Mouse (Mus musculus): Measurements from ENCODE around the gene Bcdin3d. TPM values are rescaled to one million over a fixed set of nuclear protein-coding genes. Genes with fewer than 3 reads are reported as not detected.
"Not testable (repeated sequence)": the region's sequence is repeated elsewhere in the genome, so short reads cannot be mapped to it uniquely, and the experiment has no call there.

Gene Bcdin3d
- polyA plus RNA-seq, 1 experiment from 2014 or later: 14.8 TPM

GRCm38 (mm10) chr15:99454585-99455279 lies 19.8 kb downstream of the Bcdin3d start:
- Histone ChIP-seq H3K4me1 (peaks cover 23% of the 10 kb centered on the region), H3K27ac (no peak overlapping the region; the same call in 1 of the 2 replicates), H3K36me3 (no peaks in the 10 kb centered on the region), H3K4me3 (replicated peaks) (no peak overlapping the region), H3K9ac (no peak overlapping the region), H3K4me2 (no peak overlapping the region), H3K27me3 (replicated peaks) (no peaks in the 10 kb centered on the region), H3K9me3 (no peaks in the 10 kb centered on the region)
- ATAC-seq (ENCODE audit: insufficient read depth, low FRiP score, low read depth): no peak
- 74% methylated on average over 7 of the region's 7 CpGs for WGBS

- Histone ChIP-seq H3K9me3 (no peaks in the 10 kb centered on the region), H3K4me1 (peaks cover 30% of the 10 kb centered on the region), H3K36me3 (no peaks in the 10 kb centered on the region), H3K27ac (no peak overlapping the region), H3K4me2 (no peak overlapping the region), H3K27me3 (replicated peaks) (no peaks in the 10 kb centered on the region), H3K9ac (no peak overlapping the region), H3K4me3 (replicated peaks) (no peak overlapping the region)
- no peak for ATAC-seq (ENCODE audit: insufficient read depth, low FRiP score, low read depth)
- WGBS: 66% methylated on average over 11 of the region's 11 CpGs
Observed at GRCm38 (mm10) chr15:99453153-99453900, 21.2 kb downstream of the Bcdin3d start.

DNA sequence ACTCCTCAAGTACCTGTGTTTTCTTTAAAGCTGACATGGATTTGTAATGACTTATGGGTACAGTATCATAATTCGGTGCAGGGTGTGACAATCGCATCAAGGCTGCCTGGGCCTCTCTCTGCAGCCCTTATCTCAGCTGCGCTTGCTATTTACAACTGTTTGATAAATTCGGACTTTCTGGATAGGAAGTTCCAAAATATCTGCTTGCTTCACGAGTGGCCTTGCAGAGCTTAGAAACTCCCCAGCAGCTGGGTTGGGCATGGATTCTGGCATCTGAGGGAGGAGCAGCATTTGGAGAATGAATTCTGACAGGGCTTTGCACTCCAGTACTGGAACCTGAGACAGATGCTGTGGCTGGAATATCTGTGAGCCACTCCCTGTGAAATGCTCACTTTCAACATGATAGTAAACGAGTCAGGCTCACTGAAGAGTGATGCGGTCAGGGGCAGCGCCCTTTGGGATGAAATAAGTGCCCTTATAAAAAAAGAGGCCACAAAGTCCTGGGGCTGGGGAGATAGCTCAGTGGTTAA lies 24.7 kb downstream of the Bcdin3d start:
- Histone ChIP-seq H3K9me3 (no peaks in the 10 kb centered on the region), H3K4me3 (replicated peaks) (no peak overlapping the region), H3K36me3 (no peaks in the 10 kb centered on the region), H3K27ac (peak overlapping the region; percentile 44), H3K27me3 (replicated peaks) (no peaks in the 10 kb centered on the region), H3K4me1 (peaks cover 13% of the 10 kb centered on the region), H3K9ac (no peak overlapping the region), H3K4me2 (no peak overlapping the region)
- WGBS: 57% methylated on average over 8 of the region's 8 CpGs
- ATAC-seq (ENCODE audit: insufficient read depth, low FRiP score, low read depth): peak; percentile 38; the same call in 1 of the 2 replicates

DNA sequence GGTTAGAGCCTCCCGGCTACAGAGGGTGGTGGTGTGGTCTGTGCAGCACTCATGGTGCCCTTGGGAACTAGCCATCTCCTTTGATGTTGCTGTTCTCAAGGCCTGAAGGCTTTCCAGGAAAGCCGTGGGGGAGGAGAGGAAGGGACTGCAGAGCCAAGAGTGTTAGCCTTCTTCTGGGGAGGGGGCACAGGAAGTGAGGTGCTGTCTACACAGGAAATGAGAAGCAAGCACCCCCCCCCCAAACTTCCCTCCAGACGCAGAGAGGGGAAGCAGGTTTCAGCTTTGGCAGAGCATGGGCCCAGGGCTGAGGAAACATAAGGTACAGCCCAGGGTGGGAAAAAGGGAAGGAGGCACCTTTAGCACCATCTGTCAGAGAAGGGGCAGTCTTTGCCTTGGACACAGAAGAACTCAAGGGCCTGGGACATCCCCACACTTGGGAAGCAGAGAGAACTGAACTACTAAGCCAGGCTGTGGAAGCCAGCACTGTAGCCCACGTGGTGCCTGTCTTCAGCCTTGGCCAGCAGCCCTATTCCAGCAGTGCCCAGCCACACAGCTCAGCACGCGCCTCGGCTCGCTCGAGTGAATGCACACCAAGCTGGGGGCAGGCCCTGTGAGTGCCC lies 25.3 kb downstream of the Bcdin3d start:
- Histone ChIP-seq H3K9ac (no peak overlapping the region), H3K36me3 (no peaks in the 10 kb centered on the region), H3K4me2 (no peak overlapping the region), H3K27me3 (replicated peaks) (no peaks in the 10 kb centered on the region), H3K27ac (peak overlapping the region; percentile 44), H3K4me1 (peaks cover 11% of the 10 kb centered on the region), H3K4me3 (replicated peaks) (no peak overlapping the region), H3K9me3 (no peaks in the 10 kb centered on the region)
- WGBS: 62% methylated on average over 9 of the region's 9 CpGs
- peak; percentile 36 for ATAC-seq (ENCODE audit: insufficient read depth, low FRiP score, low read depth)

DNA sequence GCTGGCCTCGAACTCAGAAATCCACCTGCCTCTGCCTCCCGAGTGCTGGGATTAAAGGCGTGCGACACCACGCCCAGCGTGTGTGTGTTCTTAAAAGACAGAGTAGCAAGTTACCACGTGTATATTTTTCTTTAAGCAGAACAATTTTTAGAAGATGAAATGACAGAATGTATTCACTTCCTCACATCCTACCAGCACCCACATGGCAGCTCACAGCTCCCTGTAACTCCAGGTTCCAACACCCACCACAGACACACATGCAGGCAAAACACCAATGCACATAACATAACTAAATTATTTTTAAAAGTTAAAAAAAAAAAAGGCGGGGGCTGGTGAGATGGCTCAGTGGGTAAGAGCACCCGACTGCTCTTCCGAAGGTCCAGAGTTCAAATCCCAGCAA lies 28.4 kb downstream of the Bcdin3d start:
- not testable (repeated sequence) for H3K36me3 ChIP-seq; H3K27me3 ChIP-seq (replicated peaks); H3K4me3 ChIP-seq (replicated peaks); ATAC-seq (ENCODE audit: insufficient read depth, low FRiP score, low read depth); H3K27ac ChIP-seq; H3K4me2 ChIP-seq; H3K9ac ChIP-seq; H3K9me3 ChIP-seq
- 87% methylated on average over 10 of the region's 10 CpGs for WGBS
- H3K4me1 ChIP-seq: peaks cover 16% of the 10 kb centered on the region

GRCm38 (mm10) chr15:99445567-99445966 lies 29.0 kb downstream of the Bcdin3d start:
- H3K4me2 ChIP-seq: no peak overlapping the region
- 50% methylated on average over 6 of the region's 6 CpGs for WGBS
- H3K9me3 ChIP-seq: no peaks in the 10 kb centered on the region
- ATAC-seq (ENCODE audit: insufficient read depth, low FRiP score, low read depth): no peak
- no peak overlapping the region for H3K27ac ChIP-seq
- H3K36me3 ChIP-seq: no peaks in the 10 kb centered on the region
- H3K4me1 ChIP-seq: peaks cover 22% of the 10 kb centered on the region
- no peak overlapping the region for H3K4me3 ChIP-seq (replicated peaks)
- no peak overlapping the region for H3K9ac ChIP-seq
- H3K27me3 ChIP-seq (replicated peaks): no peaks in the 10 kb centered on the region

GRCm38 (mm10) chr15:99442358-99442757 lies 32.2 kb downstream of the Bcdin3d start:
- Histone ChIP-seq H3K4me2 (no peak overlapping the region), H3K4me1 (peaks cover 34% of the 10 kb centered on the region), H3K36me3 (no peaks in the 10 kb centered on the region), H3K9ac (no peak overlapping the region), H3K27ac (no peak overlapping the region; the same call in 1 of the 2 replicates), H3K9me3 (no peaks in the 10 kb centered on the region), H3K27me3 (replicated peaks) (no peaks in the 10 kb centered on the region), H3K4me3 (replicated peaks) (no peak overlapping the region)
- WGBS: 68% methylated on average over 7 of the region's 7 CpGs
- ATAC-seq (ENCODE audit: insufficient read depth, low FRiP score, low read depth): no peak

- Histone ChIP-seq H3K9ac (no peak overlapping the region), H3K4me2 (peak overlapping the region; percentile 17; the same call in 1 of the 2 replicates), H3K4me3 (replicated peaks) (no peak overlapping the region), H3K27me3 (replicated peaks) (no peaks in the 10 kb centered on the region), H3K9me3 (no peaks in the 10 kb centered on the region), H3K36me3 (no peaks in the 10 kb centered on the region), H3K27ac (peak overlapping the region; percentile 78), H3K4me1 (peaks cover 38% of the 10 kb centered on the region)
- ATAC-seq (ENCODE audit: insufficient read depth, low FRiP score, low read depth): peak; percentile 40
- WGBS: 31% methylated on average over 8 of the region's 8 CpGs
Observed at GRCm38 (mm10) chr15:99440816-99441457, 33.6 kb downstream of the Bcdin3d start.

DNA sequence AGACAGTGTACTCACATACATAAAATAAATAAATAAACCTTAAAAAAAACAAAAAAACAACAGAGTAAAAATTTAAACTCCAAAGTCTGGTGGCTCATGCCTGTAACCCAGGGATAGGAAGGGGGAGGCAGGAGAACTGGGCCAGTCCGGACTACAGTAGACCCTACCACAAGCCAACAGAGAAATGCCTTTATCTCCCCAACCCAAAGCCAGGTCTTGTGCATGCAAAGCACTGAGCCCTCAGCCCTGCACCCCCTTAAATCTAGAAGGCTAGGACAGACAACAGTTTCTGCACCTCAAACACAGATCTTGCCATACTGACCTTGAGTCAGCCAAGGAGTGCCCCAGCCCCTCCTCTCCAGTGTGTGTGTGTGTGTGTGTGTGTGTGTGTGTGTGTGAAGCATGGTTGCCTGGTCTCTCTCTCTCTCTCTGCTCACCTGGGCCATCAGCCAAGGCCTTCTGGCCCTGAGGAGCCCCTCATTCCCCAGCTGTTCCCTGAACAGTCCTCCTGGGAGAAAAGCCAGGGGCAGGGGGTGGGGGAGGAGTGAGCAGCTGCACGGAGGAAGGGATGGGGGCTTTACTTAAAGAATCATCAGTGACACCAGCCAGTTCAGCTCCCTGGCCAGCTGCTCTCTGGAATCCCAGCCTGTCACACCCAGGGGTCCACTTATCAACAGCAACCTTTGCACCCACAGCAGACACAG lies 34.3 kb downstream of the Bcdin3d start:
- WGBS: 27% methylated on average over 2 of the region's 2 CpGs
- peak; percentile 84 for ATAC-seq (ENCODE audit: insufficient read depth, low FRiP score, low read depth)
- peak overlapping the region; percentile 17 for H3K4me2 ChIP-seq
- H3K4me3 ChIP-seq (replicated peaks): no peak overlapping the region
- no peaks in the 10 kb centered on the region for H3K27me3 ChIP-seq (replicated peaks)
- H3K36me3 ChIP-seq: no peaks in the 10 kb centered on the region
- H3K27ac ChIP-seq: peak overlapping the region; percentile 78
- H3K4me1 ChIP-seq: peaks cover 40% of the 10 kb centered on the region
- no peak overlapping the region for H3K9ac ChIP-seq
- no peaks in the 10 kb centered on the region for H3K9me3 ChIP-seq

- Histone ChIP-seq H3K9me3 (no peaks in the 10 kb centered on the region), H3K4me3 (replicated peaks) (no peak overlapping the region), H3K9ac (no peak overlapping the region), H3K27ac (peak overlapping the region; percentile 5), H3K4me1 (peaks cover 45% of the 10 kb centered on the region), H3K4me2 (no peak overlapping the region), H3K27me3 (replicated peaks) (no peaks in the 10 kb centered on the region), H3K36me3 (no peaks in the 10 kb centered on the region)
- ATAC-seq (ENCODE audit: insufficient read depth, low FRiP score, low read depth): no peak
- 75% methylated on average over 8 of the region's 8 CpGs for WGBS
Observed at GRCm38 (mm10) chr15:99438966-99439698, 35.4 kb downstream of the Bcdin3d start.

DNA sequence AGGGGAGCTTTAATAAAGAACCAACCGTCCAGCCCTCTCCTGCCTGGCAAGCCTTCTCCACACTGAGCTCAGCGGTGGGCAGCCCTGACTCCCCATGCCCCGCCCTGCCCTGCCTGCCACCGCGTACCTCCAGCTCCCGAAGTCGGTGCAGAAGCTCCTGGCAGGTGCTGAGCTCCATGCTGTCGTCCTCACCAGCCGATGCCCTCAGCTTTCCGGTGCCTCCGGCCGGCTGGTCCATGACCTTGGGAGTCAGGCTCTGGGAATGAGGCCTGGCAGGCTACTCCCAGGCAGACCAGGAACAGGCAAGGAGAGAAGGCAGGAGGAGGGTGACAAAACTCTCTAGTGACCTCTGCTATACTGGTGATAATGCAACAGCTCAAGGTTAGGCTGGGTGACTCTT lies 40.6 kb downstream of the Bcdin3d start:
- ATAC-seq (ENCODE audit: insufficient read depth, low FRiP score, low read depth): no peak

More for the DNA sequence above, 40.6 kb downstream of the Bcdin3d start:
- Histone ChIP-seq H3K4me1 (peaks cover 20% of the 10 kb centered on the region), H3K36me3 (peaks cover 10% of the 10 kb centered on the region), H3K4me3 (replicated peaks) (no peak overlapping the region), H3K27me3 (replicated peaks) (no peaks in the 10 kb centered on the region), H3K4me2 (no peak overlapping the region), H3K9ac (no peak overlapping the region), H3K9me3 (no peaks in the 10 kb centered on the region), H3K27ac (no peak overlapping the region)
- WGBS: 70% methylated on average over 12 of the region's 12 CpGs
